Mouse (Mus musculus) limb, embryonic 12.5 days (tissue): Measurements from ENCODE around the gene Epha4. TPM values are rescaled to one million over a fixed set of nuclear protein-coding genes. Genes with fewer than 3 reads are reported as not detected.

ENCODE experiments used
- ATAC-seq: fragments of 200-750 bp; cut with Nextera tagmentation; 2 replicates; pipeline ENCODE4 v1.8.0; 2017; ENCODE audit warnings: low read depth, moderate TSS enrichment; ENCODE audit not compliant: insufficient number of reproducible peaks, insufficient read depth, low FRiP score, low TSS enrichment
- H3K27ac ChIP-seq: fragments of 300-500 bp; sonication (generic); 2 replicates; pipeline ENCODE4 v1.5.1; 2016; ENCODE audit warnings: mild to moderate bottlenecking, moderate library complexity
- H3K27me3 ChIP-seq: fragments of 300-500 bp; sonication (generic); 2 replicates; pipeline ENCODE4 v1.6.1; 2016; ENCODE audit warnings: mild to moderate bottlenecking, moderate library complexity
- H3K36me3 ChIP-seq: fragments of 300-500 bp; sonication (generic); 2 replicates; pipeline ENCODE4 v1.6.1; 2016; ENCODE audit warnings: mild to moderate bottlenecking, moderate library complexity
- H3K4me1 ChIP-seq: fragments of 300-500 bp; sonication (generic); replicated peaks from 2 replicates; pipeline ENCODE4 v1.6.1; 2016
- H3K4me2 ChIP-seq: fragments of 300-500 bp; sonication (generic); 2 replicates; pipeline ENCODE4 v1.6.1; 2016; ENCODE audit warnings: mild to moderate bottlenecking, moderate library complexity
- H3K4me3 ChIP-seq: fragments of 300-500 bp; sonication (generic); replicated peaks from 2 replicates; pipeline ENCODE4 v1.5.1; 2016; ENCODE audit warnings: mild to moderate bottlenecking
- H3K9ac ChIP-seq: fragments of 300-500 bp; sonication (generic); replicated peaks from 2 replicates; pipeline ENCODE4 v1.6.1; 2016; ENCODE audit warnings: mild to moderate bottlenecking, moderate library complexity
- H3K9me3 ChIP-seq: fragments of 300-500 bp; sonication (generic); 2 replicates; pipeline ENCODE4 v1.6.1; 2016; ENCODE audit warnings: mild to moderate bottlenecking, moderate library complexity
- WGBS: fragments of 180-500 bp; shearing (Covaris S2); methylation state at CpG from one replicate; pipeline ENCODE4 v1.1.7; 2016; 5-methylcytosine and 5-hydroxymethylcytosine counted together
- polyA plus RNA-seq: library from polyadenylated mRNA; unstranded; fragments of >200 nt; fragmentation: Nextera tagmentation; extraction: Ambion mirVana; gene quantifications from 2 replicates; pipeline ENCODE4 v1.2.1, GENCODE M21; 2016

Gene Epha4
- polyA plus RNA-seq, 1 experiment from 2014 or later, result 57.7 TPM

- Histone ChIP-seq H3K27ac (no peak overlapping the region), H3K4me3 (no peak overlapping the region), H3K4me1 (peaks cover 33% of the 10 kb centered on the region), H3K4me2 (no peak overlapping the region), H3K9ac (no peak overlapping the region), H3K27me3 (no peaks in the 10 kb centered on the region), H3K36me3 (peaks cover 12% of the 10 kb centered on the region; the same call in 1 of the 2 replicates), H3K9me3 (no peaks in the 10 kb centered on the region)
- ATAC-seq, result no peak
- WGBS, result 27% methylated on average over 6 of the region's 6 CpGs
Observed at GRCm38 (mm10) chr1:77457446-77457800, 57.5 kb downstream of the Epha4 start.

GRCm38 (mm10) chr1:77456695-77457445, 58.0 kb downstream of the Epha4 start:
- H3K27me3 ChIP-seq, result no peaks in the 10 kb centered on the region
- ATAC-seq, result no peak
- no peak overlapping the region for H3K9ac ChIP-seq
- no peaks in the 10 kb centered on the region for H3K9me3 ChIP-seq
- no peak overlapping the region for H3K4me2 ChIP-seq
- H3K4me3 ChIP-seq, result no peak overlapping the region
- H3K27ac ChIP-seq, result no peak overlapping the region
- H3K36me3 ChIP-seq, result peaks cover 12% of the 10 kb centered on the region; the same call in 1 of the 2 replicates
- 51% methylated on average over 7 of the region's 7 CpGs for WGBS
- H3K4me1 ChIP-seq, result peaks cover 30% of the 10 kb centered on the region

GRCm38 (mm10) chr1:77453811-77454210, 61.1 kb downstream of the Epha4 start:
- Histone ChIP-seq H3K9ac (no peak overlapping the region), H3K27ac (no peak overlapping the region), H3K4me1 (peaks cover 29% of the 10 kb centered on the region), H3K4me3 (no peak overlapping the region), H3K27me3 (no peaks in the 10 kb centered on the region), H3K9me3 (no peaks in the 10 kb centered on the region), H3K4me2 (no peak overlapping the region), H3K36me3 (0 out of 2 replicates have a peak, but pooled peaks cover 7% of the 10 kb centered on the region)
- ATAC-seq, result no peak
- 88% methylated on average over 1 of the region's 1 CpGs for WGBS

GRCm38 (mm10) chr1:77452721-77453120, 62.2 kb downstream of the Epha4 start:
- Histone ChIP-seq H3K27me3 (no peaks in the 10 kb centered on the region), H3K4me3 (no peak overlapping the region), H3K4me1 (peaks cover 24% of the 10 kb centered on the region), H3K4me2 (no peak overlapping the region), H3K9ac (no peak overlapping the region), H3K36me3 (0 out of 2 replicates have a peak, but pooled peaks cover 4% of the 10 kb centered on the region), H3K27ac (no peak overlapping the region), H3K9me3 (no peaks in the 10 kb centered on the region)
- ATAC-seq, result no peak
- 94% methylated on average over 3 of the region's 3 CpGs for WGBS

- no peak overlapping the region for H3K4me2 ChIP-seq
- H3K27ac ChIP-seq, result no peak overlapping the region
- H3K27me3 ChIP-seq, result no peaks in the 10 kb centered on the region
- peaks cover 24% of the 10 kb centered on the region for H3K4me1 ChIP-seq
- H3K9me3 ChIP-seq, result no peaks in the 10 kb centered on the region
- no peak overlapping the region for H3K4me3 ChIP-seq
- no peak overlapping the region for H3K9ac ChIP-seq
- H3K36me3 ChIP-seq, result 0 out of 2 replicates have a peak, but pooled peaks cover 4% of the 10 kb centered on the region
- 80% methylated on average over 3 of the region's 3 CpGs for WGBS
- ATAC-seq, result no peak
Observed at GRCm38 (mm10) chr1:77451541-77451940, 63.3 kb downstream of the Epha4 start.

- H3K4me1 ChIP-seq, result peaks cover 35% of the 10 kb centered on the region
- no peaks in the 10 kb centered on the region for H3K9me3 ChIP-seq
- H3K4me3 ChIP-seq, result no peak overlapping the region
- no peak overlapping the region for H3K4me2 ChIP-seq
- 0 out of 2 replicates have a peak, but pooled peaks cover 4% of the 10 kb centered on the region for H3K36me3 ChIP-seq
- no peak overlapping the region for H3K27ac ChIP-seq
- ATAC-seq, result no peak
- H3K9ac ChIP-seq, result no peak overlapping the region
- no peaks in the 10 kb centered on the region for H3K27me3 ChIP-seq
- WGBS, result 43% methylated on average over 3 of the region's 3 CpGs
Observed at GRCm38 (mm10) chr1:77450201-77450600, 64.7 kb downstream of the Epha4 start.

GRCm38 (mm10) chr1:77447061-77447614, 67.8 kb downstream of the Epha4 start:
- no peak overlapping the region for H3K4me3 ChIP-seq
- no peak overlapping the region for H3K4me2 ChIP-seq
- no peaks in the 10 kb centered on the region for H3K9me3 ChIP-seq
- H3K36me3 ChIP-seq, result peaks cover 30% of the 10 kb centered on the region
- H3K4me1 ChIP-seq, result peaks cover 42% of the 10 kb centered on the region
- ATAC-seq, result no peak
- 44% methylated on average over 1 of the region's 1 CpGs for WGBS
- no peak overlapping the region for H3K27ac ChIP-seq
- no peaks in the 10 kb centered on the region for H3K27me3 ChIP-seq
- no peak overlapping the region for H3K9ac ChIP-seq

GRCm38 (mm10) chr1:77446438-77446837, 68.5 kb downstream of the Epha4 start:
- ATAC-seq, result no peak
- WGBS, result 49% methylated on average over 12 of the region's 12 CpGs

GRCm38 (mm10) chr1:77444648-77445047, 70.2 kb downstream of the Epha4 start:
- no peaks in the 10 kb centered on the region for H3K27me3 ChIP-seq
- H3K4me1 ChIP-seq, result peaks cover 53% of the 10 kb centered on the region
- no peak overlapping the region for H3K9ac ChIP-seq
- no peak overlapping the region for H3K27ac ChIP-seq
- no peak for ATAC-seq
- H3K9me3 ChIP-seq, result no peaks in the 10 kb centered on the region
- H3K4me3 ChIP-seq, result no peak overlapping the region
- no peak overlapping the region for H3K4me2 ChIP-seq
- 87% methylated on average over 9 of the region's 9 CpGs for WGBS
- peaks cover 34% of the 10 kb centered on the region for H3K36me3 ChIP-seq

More at GRCm38 (mm10) chr1:77446438-77446837, 68.5 kb downstream of the Epha4 start:
- Histone ChIP-seq H3K36me3 (peaks cover 32% of the 10 kb centered on the region), H3K9ac (no peak overlapping the region), H3K4me2 (no peak overlapping the region), H3K27ac (no peak overlapping the region), H3K4me3 (no peak overlapping the region), H3K4me1 (peaks cover 47% of the 10 kb centered on the region), H3K27me3 (no peaks in the 10 kb centered on the region), H3K9me3 (no peaks in the 10 kb centered on the region)

GRCm38 (mm10) chr1:77441987-77442386, 72.9 kb downstream of the Epha4 start:
- Histone ChIP-seq H3K4me3 (no peak overlapping the region), H3K9me3 (no peaks in the 10 kb centered on the region), H3K4me1 (peaks cover 43% of the 10 kb centered on the region), H3K27ac (no peak overlapping the region), H3K27me3 (no peaks in the 10 kb centered on the region), H3K36me3 (peaks cover 30% of the 10 kb centered on the region), H3K4me2 (no peak overlapping the region), H3K9ac (no peak overlapping the region)
- no peak for ATAC-seq
- WGBS, result 31% methylated on average over 4 of the region's 4 CpGs

GRCm38 (mm10) chr1:77441401-77441800, 73.5 kb downstream of the Epha4 start:
- Histone ChIP-seq H3K27ac (no peak overlapping the region), H3K36me3 (peaks cover 30% of the 10 kb centered on the region), H3K9me3 (no peaks in the 10 kb centered on the region), H3K4me3 (no peak overlapping the region), H3K9ac (no peak overlapping the region), H3K4me1 (peaks cover 37% of the 10 kb centered on the region), H3K27me3 (no peaks in the 10 kb centered on the region), H3K4me2 (no peak overlapping the region)
- no peak for ATAC-seq
- WGBS, result 28% methylated on average over 4 of the region's 4 CpGs
